Mouse (Mus musculus): ENCODE measurements at regions not wholly inside any gene's neighbourhood (a gene's known extent, or its start where the extent isn't known, plus 50 kb on each side); places are given as distances from the start of the nearest gene placed in this dataset.

- DNase-seq (ENCODE audit: extremely low read depth), result no peak
- Histone ChIP-seq H3K27ac (ENCODE audit: insufficient read depth, low read depth) (no peak overlapping the region), H3K27me3 (replicated peaks) (no peaks in the 10 kb centered on the region), H3K9me3 (replicated peaks; ENCODE audit: low read length) (no peaks in the 10 kb centered on the region), H3K9ac (ENCODE audit: insufficient read depth, low read depth) (no peak overlapping the region), H3K4me3 (replicated peaks in 1 of 3; ENCODE audit: low read depth in 2 of 3, low read length in 2 of 3, poor library complexity in 1 of 3) (no peak overlapping the region), H3K4me2 (ENCODE audit: insufficient read depth, low read depth, poor library complexity, severe bottlenecking) (no peak overlapping the region), H3K4me1 (ENCODE audit: control insufficient read depth in 1 of 2, insufficient read depth in 2 of 2) (peaks cover 3 to 8% of the 10 kb centered on the region in 2 experiments; a peak in 2 of 4 replicates), H3K79me2 (replicated peaks; ENCODE audit: control insufficient read depth, extremely low read depth, insufficient read depth, poor library complexity, severe bottlenecking) (no peaks in the 10 kb centered on the region), H3K36me3 (replicated peaks in 1 of 2; ENCODE audit: control insufficient read depth in 1 of 2, insufficient read depth in 1 of 2, low read length in 1 of 2) (no peaks in the 10 kb centered on the region)
- dilution Hi-C loops (cut with MboI; ENCODE audit: extremely low pct_ligation_motif_present, extremely low pct_unique_long_range_greater_than_20kb, low sequenced_read_pairs), result no loop called here
- TF ChIP-seq MAFK (IDR thresholded peaks at IDR 0.05; ENCODE audit: insufficient replicate concordance, low read length) (no peak), MYC (IDR thresholded peaks at IDR 0.05; ENCODE audit: low read depth, low read length) (no peak), JUND (conservative IDR thresholded peaks at IDR 0.05; ENCODE audit: low read depth, low read length) (no peak), PAX5 (IDR thresholded peaks at IDR 0.05; ENCODE audit: low read length) (no peak), SMC3 (IDR thresholded peaks at IDR 0.05; ENCODE audit: low read depth, low read length) (no peak), SIN3A (IDR thresholded peaks at IDR 0.05; ENCODE audit: low read length) (no peak), JUN (IDR thresholded peaks at IDR 0.05; ENCODE audit: insufficient read depth, low read depth, low read length) (no peak)
- in situ Hi-C loops (cut with MboI; ENCODE audit: low pct_ligation_motif_present, low pct_unique_long_range_greater_than_20kb, low sequenced_read_pairs), result loop anchor here (25.0 kb wide), 1 partner anchor 94 kb away; no protein-coding TSS in a partner anchor
These were observed 272.1 kb downstream of the Kcnc2 start for GRCm38 (mm10) chr10:112543051-112543450.

GRCm38 (mm10) chr10:112571772-112572551 lies 301.0 kb downstream of the Kcnc2 start:
- in situ Hi-C loops (cut with MboI; ENCODE audit: low pct_ligation_motif_present, low pct_unique_long_range_greater_than_20kb, low sequenced_read_pairs), result no loop called here
- no peaks in the 10 kb centered on the region for H3K27me3 ChIP-seq (replicated peaks)
- H3K79me2 ChIP-seq (replicated peaks; ENCODE audit: control insufficient read depth, extremely low read depth, insufficient read depth, poor library complexity, severe bottlenecking), result no peaks in the 10 kb centered on the region
- dilution Hi-C loops (cut with MboI; ENCODE audit: extremely low pct_ligation_motif_present, extremely low pct_unique_long_range_greater_than_20kb, low sequenced_read_pairs), result no loop called here
- H3K36me3 ChIP-seq (replicated peaks in 1 of 2; ENCODE audit: control insufficient read depth in 1 of 2, insufficient read depth in 1 of 2, low read length in 1 of 2), result no peaks in the 10 kb centered on the region
- no peaks in the 10 kb centered on the region for H3K4me1 ChIP-seq (ENCODE audit: control insufficient read depth in 1 of 2, insufficient read depth in 2 of 2)
- H3K9me3 ChIP-seq (replicated peaks; ENCODE audit: low read length), result no peaks in the 10 kb centered on the region
- H3K4me2 ChIP-seq (ENCODE audit: insufficient read depth, low read depth, poor library complexity, severe bottlenecking), result no peak overlapping the region
- no peak overlapping the region for H3K4me3 ChIP-seq (replicated peaks in 1 of 3; ENCODE audit: low read depth in 2 of 3, low read length in 2 of 3, poor library complexity in 1 of 3)
- no peak for DNase-seq (ENCODE audit: extremely low read depth)
- no peak overlapping the region for H3K9ac ChIP-seq (ENCODE audit: insufficient read depth, low read depth)
- TF ChIP-seq ELF1 (IDR thresholded peaks at IDR 0.05; ENCODE audit: low read depth, low read length) (no peak), JUND (conservative IDR thresholded peaks at IDR 0.05; ENCODE audit: low read depth, low read length) (no peak), MAFK (IDR thresholded peaks at IDR 0.05; ENCODE audit: insufficient replicate concordance, low read length) (no peak), GABPA (IDR thresholded peaks at IDR 0.05; ENCODE audit: insufficient replicate concordance, low read depth, low read length) (no peak)
- H3K27ac ChIP-seq (ENCODE audit: insufficient read depth, low read depth), result no peak overlapping the region

GRCm38 (mm10) chr10:112572556-112572955 lies 301.6 kb downstream of the Kcnc2 start:
- Histone ChIP-seq H3K27ac (ENCODE audit: insufficient read depth, low read depth) (no peak overlapping the region), H3K4me1 (ENCODE audit: control insufficient read depth in 1 of 2, insufficient read depth in 2 of 2) (no peaks in the 10 kb centered on the region), H3K79me2 (replicated peaks; ENCODE audit: control insufficient read depth, extremely low read depth, insufficient read depth, poor library complexity, severe bottlenecking) (no peaks in the 10 kb centered on the region), H3K4me2 (ENCODE audit: insufficient read depth, low read depth, poor library complexity, severe bottlenecking) (no peak overlapping the region), H3K27me3 (replicated peaks) (no peaks in the 10 kb centered on the region), H3K9me3 (replicated peaks; ENCODE audit: low read length) (no peaks in the 10 kb centered on the region), H3K9ac (ENCODE audit: insufficient read depth, low read depth) (no peak overlapping the region), H3K36me3 (replicated peaks in 1 of 2; ENCODE audit: control insufficient read depth in 1 of 2, insufficient read depth in 1 of 2, low read length in 1 of 2) (no peaks in the 10 kb centered on the region), H3K4me3 (replicated peaks in 1 of 3; ENCODE audit: low read depth in 2 of 3, low read length in 2 of 3, poor library complexity in 1 of 3) (no peak overlapping the region)
- dilution Hi-C loops (cut with MboI; ENCODE audit: extremely low pct_ligation_motif_present, extremely low pct_unique_long_range_greater_than_20kb, low sequenced_read_pairs), result no loop called here
- in situ Hi-C loops (cut with MboI; ENCODE audit: low pct_ligation_motif_present, low pct_unique_long_range_greater_than_20kb, low sequenced_read_pairs), result no loop called here
- DNase-seq (ENCODE audit: extremely low read depth), result no peak
- TF ChIP-seq MAZ (IDR thresholded peaks at IDR 0.05; ENCODE audit: low read depth, low read length) (no peak), EP300 (IDR thresholded peaks at IDR 0.05; ENCODE audit: low read length) (no peak), USF2 (conservative IDR thresholded peaks at IDR 0.05; ENCODE audit: low read depth, low read length) (no peak)
